Mouse (Mus musculus) midbrain, embryonic 12.5 days (tissue): Measurements from ENCODE around the gene Def8. TPM values are rescaled to one million over a fixed set of nuclear protein-coding genes. Genes with fewer than 3 reads are reported as not detected.
A peak's percentile ranks its signal among the peaks of the same experiment; 100 is the strongest.
"Not testable (repeated sequence)": the region's sequence is repeated elsewhere in the genome, so short reads cannot be mapped to it uniquely, and the experiment has no call there.

Experiments used
- ATAC-seq: fragments of 200-750 bp; cut with Nextera tagmentation; 2 replicates; pipeline ENCODE4 v1.8.0; 2017; ENCODE audit warnings: low read depth, moderate TSS enrichment, moderate library complexity; ENCODE audit not compliant: low FRiP score
- H3K27ac ChIP-seq: fragments of 300-500 bp; sonication (generic); replicated peaks from 2 replicates; pipeline ENCODE4 v1.5.1; 2016; ENCODE audit warnings: mild to moderate bottlenecking
- H3K27me3 ChIP-seq: fragments of 300-500 bp; sonication (generic); 2 replicates; pipeline ENCODE4 v1.6.1; 2016; ENCODE audit warnings: mild to moderate bottlenecking
- H3K36me3 ChIP-seq: fragments of 300-500 bp; sonication (generic); 2 replicates; pipeline ENCODE4 v1.6.1; 2016
- H3K4me1 ChIP-seq: fragments of 300-500 bp; sonication (generic); 2 replicates; pipeline ENCODE4 v1.6.1; 2016
- H3K4me2 ChIP-seq: fragments of 300-500 bp; sonication (generic); replicated peaks from 2 replicates; pipeline ENCODE4 v1.6.1; 2016; ENCODE audit warnings: mild to moderate bottlenecking, moderate library complexity
- H3K4me3 ChIP-seq: fragments of 300-500 bp; sonication (generic); 2 replicates; pipeline ENCODE4 v1.5.1; 2016; ENCODE audit warnings: mild to moderate bottlenecking
- H3K9ac ChIP-seq: fragments of 300-500 bp; sonication (generic); replicated peaks from 2 replicates; pipeline ENCODE4 v1.6.1; 2016; ENCODE audit warnings: mild to moderate bottlenecking, moderate library complexity
- H3K9me3 ChIP-seq: fragments of 300-500 bp; sonication (generic); 2 replicates; pipeline ENCODE4 v1.6.1; 2016; ENCODE audit warnings: mild to moderate bottlenecking
- WGBS: fragments of 180-500 bp; shearing (Covaris S2); methylation state at CpG from one replicate; pipeline ENCODE4 v1.1.7; 2016; 5-methylcytosine and 5-hydroxymethylcytosine counted together
- polyA plus RNA-seq: library from polyadenylated mRNA; unstranded; fragments of >200 nt; fragmentation: Nextera tagmentation; extraction: Ambion mirVana; gene quantifications from 2 replicates; pipeline ENCODE4 v1.2.1, GENCODE M21; 2016

The Def8 gene
- polyA plus RNA-seq, 1 experiment from 2014 or later: 44.0 TPM

DNA sequence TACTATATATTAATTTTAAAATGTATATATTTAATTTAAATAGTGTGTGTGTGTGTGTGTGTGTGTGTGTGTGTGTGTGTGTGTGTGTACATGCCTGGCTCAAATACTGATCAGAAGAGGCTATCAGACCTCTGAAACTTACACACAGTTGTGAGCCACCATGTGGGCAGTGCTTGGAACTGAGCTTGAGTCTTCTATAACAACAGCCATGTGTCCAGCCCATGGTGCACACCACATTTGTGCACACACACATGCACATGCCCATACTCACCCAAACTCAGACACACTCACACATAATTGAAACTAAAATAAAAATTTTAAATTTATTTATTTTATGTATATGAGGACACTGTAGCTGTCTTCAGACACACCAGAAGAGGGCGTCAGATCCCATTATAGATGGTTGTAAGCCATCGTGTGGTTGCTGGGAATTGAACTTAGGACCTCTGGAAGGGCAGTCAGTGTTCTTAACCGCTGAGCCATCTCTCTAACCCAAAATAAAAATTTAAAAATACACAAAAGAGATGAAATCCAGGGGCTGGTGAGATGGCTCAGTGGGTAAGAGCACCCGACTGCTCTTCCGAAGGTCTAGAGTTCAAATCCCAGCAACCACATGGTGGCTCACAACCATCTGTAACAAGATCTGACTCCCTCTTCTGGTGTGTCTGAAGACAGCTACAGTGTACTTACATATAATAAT, 8.2 kb upstream of the Def8 start:
- Histone ChIP-seq H3K4me3 (peak overlapping the region; percentile 92), H3K4me1 (peaks cover 35% of the 10 kb centered on the region), H3K36me3 (peaks cover 26% of the 10 kb centered on the region), H3K4me2 (peak overlapping the region; percentile 68)
- 84% methylated on average over 5 of the region's 5 CpGs for WGBS
- ATAC-seq, H3K27me3 ChIP-seq, H3K9ac ChIP-seq, H3K9me3 ChIP-seq, H3K27ac ChIP-seq: not testable (repeated sequence)

DNA sequence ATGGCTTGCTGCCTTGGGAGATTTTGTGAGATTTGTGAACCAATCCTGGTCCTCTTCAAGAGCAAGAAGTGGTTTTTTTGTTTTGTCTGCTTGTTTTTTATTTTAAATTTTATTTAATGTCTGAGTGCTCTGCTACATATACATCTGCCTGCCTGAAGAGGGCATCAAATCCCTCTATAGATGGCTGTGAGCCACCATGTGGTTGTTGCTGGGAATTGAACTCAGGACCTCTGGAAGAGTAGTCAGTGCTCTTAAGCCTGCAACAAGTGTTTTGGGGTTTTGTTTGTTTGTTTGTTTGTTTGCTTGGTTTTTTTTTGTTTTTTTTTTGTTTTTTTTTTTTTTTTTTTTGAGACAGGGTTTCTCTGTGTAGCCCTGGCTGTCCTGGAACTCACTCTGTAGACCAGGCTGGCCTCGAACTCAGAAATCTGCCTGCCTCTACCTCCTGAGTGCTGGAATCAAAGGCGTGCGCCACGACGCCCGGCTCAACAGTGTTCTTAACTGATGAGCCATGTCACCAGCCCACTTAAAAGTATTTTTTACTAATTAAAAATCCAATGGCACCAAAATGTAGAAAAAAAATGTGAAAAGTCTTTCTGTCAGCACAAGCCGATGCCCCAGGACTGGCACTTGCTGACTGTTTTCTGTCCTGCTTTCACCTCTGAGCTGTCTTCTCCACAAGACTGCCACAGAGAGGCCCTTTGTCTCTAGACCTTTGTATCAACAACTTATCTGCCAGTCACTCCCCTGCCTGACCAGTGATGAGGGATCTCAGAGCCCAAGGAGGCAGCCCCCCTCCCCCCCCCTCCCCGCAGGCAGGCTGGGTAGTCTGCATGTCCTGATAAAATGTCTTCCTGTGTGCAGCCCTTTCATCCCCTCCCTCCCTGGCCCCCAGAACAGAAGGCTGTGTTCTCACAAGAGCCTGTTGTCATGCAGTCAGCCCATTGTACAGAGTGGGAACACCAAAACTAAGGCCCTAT, 7.1 kb upstream of the Def8 start:
- no peak overlapping the region for H3K27ac ChIP-seq

DNA sequence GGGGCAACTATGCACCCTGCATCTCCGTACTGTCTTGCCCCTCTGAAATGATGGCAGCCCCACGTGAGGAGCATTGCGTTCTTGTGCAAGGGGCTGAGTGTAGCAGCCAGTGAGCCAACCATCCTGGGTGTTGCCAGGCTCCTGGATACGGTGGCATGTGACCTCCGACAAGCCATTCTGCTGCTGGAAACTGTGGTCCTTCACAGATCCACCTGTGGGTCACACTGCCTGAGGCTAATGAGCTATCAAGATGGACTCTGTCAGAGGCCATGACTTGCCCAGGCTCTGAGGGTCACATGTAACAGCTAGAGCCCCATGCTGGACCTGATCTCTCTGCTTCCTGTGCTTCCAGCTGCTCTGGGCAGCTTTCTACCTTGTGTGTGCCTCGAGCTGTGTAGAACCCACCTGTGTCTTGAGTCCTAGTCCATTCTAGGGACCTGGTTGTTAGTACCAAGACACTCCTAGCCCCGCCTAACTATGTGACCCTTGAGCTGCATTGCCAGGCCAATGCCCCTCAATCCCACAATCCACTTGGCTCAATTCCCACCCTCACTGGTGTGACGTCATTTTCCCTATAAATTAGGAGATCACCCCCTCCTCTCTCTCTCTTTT, 6.3 kb upstream of the Def8 start:
- Histone ChIP-seq H3K36me3 (peaks cover 43% of the 10 kb centered on the region), H3K27me3 (no peaks in the 10 kb centered on the region), H3K4me1 (peaks cover 30% of the 10 kb centered on the region), H3K27ac (no peak overlapping the region), H3K4me3 (no peak overlapping the region), H3K9me3 (no peaks in the 10 kb centered on the region), H3K9ac (no peak overlapping the region), H3K4me2 (peak overlapping the region; percentile 68)
- ATAC-seq: no peak
- 86% methylated on average over 8 of the region's 8 CpGs for whole genome bisulfite sequencing

More for the DNA sequence above, 7.1 kb upstream of the Def8 start:
- no peaks in the 10 kb centered on the region for H3K9me3 ChIP-seq
- H3K4me2 ChIP-seq: peak overlapping the region; percentile 68
- ATAC-seq: no peak
- H3K36me3 ChIP-seq: peaks cover 37% of the 10 kb centered on the region
- peak overlapping the region; percentile 12; the same call in 1 of the 2 replicates for H3K4me3 ChIP-seq
- WGBS: 85% methylated on average over 8 of the region's 8 CpGs
- H3K4me1 ChIP-seq: peaks cover 29% of the 10 kb centered on the region
- H3K27me3 ChIP-seq: no peaks in the 10 kb centered on the region
- no peak overlapping the region for H3K9ac ChIP-seq

DNA sequence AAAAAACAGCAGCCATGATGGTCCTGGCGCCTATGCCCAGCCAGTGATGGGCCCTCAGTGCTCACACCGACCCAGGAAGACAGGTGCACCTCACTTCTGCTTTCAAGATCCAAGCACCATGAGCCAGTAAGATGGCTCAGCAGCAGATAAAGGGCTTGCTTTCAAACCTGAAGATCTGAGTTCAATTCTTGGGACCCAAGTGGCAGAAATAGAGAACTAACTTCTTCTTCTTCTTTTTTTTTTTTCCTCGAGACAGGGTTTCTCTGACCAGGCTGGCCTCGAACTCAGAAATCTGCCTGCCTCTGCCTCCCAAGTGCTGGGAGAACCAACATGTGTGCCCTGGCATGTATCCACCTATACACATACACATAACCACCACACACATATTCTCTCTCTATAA, 3.6 kb upstream of the Def8 start:
- no peak overlapping the region for H3K4me2 ChIP-seq
- H3K4me1 ChIP-seq: peaks cover 20% of the 10 kb centered on the region
- no peak overlapping the region for H3K4me3 ChIP-seq
- no peaks in the 10 kb centered on the region for H3K27me3 ChIP-seq
- H3K9ac ChIP-seq: no peak overlapping the region
- no peak for ATAC-seq
- no peaks in the 10 kb centered on the region for H3K9me3 ChIP-seq
- H3K27ac ChIP-seq: no peak overlapping the region
- peaks cover 54% of the 10 kb centered on the region for H3K36me3 ChIP-seq
- 95% methylated on average over 4 of the region's 4 CpGs for WGBS

DNA sequence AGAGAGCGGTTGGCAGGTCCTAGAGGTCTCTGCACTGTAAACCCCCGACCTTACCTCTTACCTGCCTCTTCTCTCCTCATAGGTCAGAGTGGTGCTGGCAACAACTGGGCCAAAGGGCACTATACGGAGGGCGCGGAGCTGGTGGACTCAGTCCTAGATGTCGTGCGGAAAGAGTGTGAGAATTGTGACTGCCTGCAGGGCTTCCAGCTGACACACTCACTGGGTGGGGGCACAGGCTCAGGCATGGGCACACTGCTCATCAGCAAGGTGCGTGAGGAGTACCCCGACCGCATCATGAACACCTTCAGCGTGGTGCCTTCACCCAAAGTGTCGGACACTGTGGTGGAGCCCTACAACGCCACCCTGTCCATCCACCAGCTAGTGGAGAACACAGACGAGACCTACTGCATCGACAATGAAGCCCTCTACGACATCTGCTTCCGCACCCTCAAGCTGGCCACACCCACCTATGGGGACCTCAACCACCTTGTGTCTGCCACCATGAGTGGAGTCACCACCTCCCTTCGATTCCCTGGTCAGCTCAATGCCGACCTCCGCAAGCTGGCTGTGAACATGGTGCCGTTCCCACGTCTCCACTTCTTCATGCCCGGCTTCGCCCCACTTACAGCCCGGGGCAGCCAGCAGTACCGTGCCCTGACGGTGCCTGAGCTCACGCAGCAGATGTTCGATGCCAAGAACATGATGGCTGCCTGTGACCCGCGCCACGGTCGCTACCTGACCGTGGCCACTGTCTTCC, 2.6 kb upstream of the Def8 start:
- Histone ChIP-seq H3K4me3 (no peak overlapping the region), H3K27me3 (no peaks in the 10 kb centered on the region), H3K27ac (no peak overlapping the region), H3K9me3 (no peaks in the 10 kb centered on the region), H3K9ac (no peak overlapping the region), H3K4me1 (peaks cover 20% of the 10 kb centered on the region), H3K36me3 (peaks cover 54% of the 10 kb centered on the region), H3K4me2 (no peak overlapping the region)
- no peak for ATAC-seq
- WGBS: 96% methylated on average over 34 of the region's 34 CpGs

DNA sequence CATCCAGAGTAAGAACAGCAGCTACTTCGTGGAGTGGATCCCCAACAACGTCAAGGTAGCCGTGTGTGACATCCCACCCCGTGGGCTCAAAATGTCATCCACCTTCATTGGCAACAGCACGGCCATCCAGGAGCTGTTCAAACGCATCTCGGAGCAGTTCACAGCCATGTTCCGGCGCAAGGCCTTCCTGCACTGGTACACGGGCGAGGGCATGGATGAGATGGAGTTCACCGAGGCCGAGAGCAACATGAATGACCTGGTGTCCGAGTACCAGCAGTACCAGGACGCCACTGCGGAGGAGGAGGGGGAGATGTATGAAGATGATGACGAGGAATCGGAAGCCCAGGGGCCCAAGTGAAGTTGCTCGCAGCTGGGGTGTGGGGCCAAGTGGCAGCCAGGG, 2.0 kb upstream of the Def8 start:
- H3K4me3 ChIP-seq: no peak overlapping the region
- 0 out of 2 replicates have a peak, but pooled peaks cover under 1% of the 10 kb centered on the region for H3K9me3 ChIP-seq
- H3K9ac ChIP-seq: no peak overlapping the region
- H3K36me3 ChIP-seq: peaks cover 54% of the 10 kb centered on the region
- no peak for ATAC-seq
- WGBS: 91% methylated on average over 19 of the region's 19 CpGs
- H3K4me1 ChIP-seq: peaks cover 16% of the 10 kb centered on the region
- no peaks in the 10 kb centered on the region for H3K27me3 ChIP-seq
- no peak overlapping the region for H3K4me2 ChIP-seq
- H3K27ac ChIP-seq: no peak overlapping the region

DNA sequence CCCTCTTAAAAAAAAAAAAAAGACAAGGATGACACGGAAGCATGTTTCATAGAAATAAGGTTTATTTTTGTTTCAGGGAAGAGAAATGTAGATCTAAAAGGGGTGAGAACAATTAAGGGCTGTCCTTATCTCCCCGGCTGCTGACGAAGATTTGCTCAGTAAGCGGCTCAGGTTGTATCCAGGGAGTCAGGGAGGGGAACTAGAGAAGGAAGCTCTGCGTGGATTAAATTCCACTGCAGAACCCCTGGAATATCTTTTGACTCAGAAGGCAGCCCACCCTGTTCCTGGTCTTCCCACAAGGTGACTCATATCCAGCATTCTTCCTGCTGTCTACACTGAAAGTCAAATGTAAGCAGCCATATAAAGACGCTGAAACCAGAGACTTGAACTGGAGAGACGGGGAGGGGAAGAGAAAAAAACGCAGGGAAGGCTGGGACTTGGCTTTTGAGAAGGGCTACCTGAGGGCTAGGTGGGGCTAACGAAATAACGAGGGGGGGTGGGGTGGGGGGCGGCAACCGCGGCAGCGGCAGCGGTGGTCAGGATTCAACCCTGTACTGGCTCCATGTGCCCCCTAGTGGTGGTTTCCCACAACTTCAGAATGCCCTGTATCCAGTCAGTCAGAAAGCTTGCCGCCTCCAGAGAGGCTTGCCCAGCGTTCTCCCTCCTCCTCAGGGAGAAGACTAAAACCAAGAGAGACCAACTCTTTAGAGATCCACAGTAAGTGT, 1.1 kb upstream of the Def8 start:
- Histone ChIP-seq H3K27me3 (no peaks in the 10 kb centered on the region), H3K4me2 (peak overlapping the region; percentile 29; the same call in 1 of the 2 replicates), H3K4me1 (peaks cover 8% of the 10 kb centered on the region; the same call in 1 of the 2 replicates), H3K27ac (0 out of 2 replicates have a peak overlapping the region, but pooled peaks have one; percentile 10), H3K36me3 (peaks cover 54% of the 10 kb centered on the region), H3K4me3 (no peak overlapping the region), H3K9me3 (peaks cover 10% of the 10 kb centered on the region; the same call in 1 of the 2 replicates), H3K9ac (no peak overlapping the region)
- WGBS: 20% methylated on average over 16 of the region's 17 CpGs
- ATAC-seq: peak; percentile 60

DNA sequence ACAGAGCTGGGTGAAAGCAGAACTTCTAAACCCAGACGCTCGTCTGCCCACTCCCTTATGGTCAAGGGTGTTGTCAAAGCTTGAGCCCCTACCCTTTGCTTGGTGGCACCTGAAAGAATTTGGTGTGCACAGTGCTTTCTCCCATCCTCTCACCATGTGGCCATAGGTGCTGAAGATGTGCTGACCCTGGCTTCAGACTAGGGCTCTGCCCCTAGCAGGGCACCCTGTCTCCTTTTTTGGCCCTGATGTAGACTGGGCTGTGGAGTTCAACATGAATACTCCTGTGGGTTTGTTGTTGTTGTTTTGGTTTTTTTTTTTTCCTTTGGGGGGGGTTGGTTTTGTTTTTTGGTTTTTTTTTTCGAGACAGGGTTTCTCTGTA, 557 bp upstream of the Def8 start:
- Histone ChIP-seq H3K9ac (no peak overlapping the region), H3K4me2 (peak overlapping the region; percentile 29; the same call in 1 of the 2 replicates), H3K36me3 (peaks cover 52% of the 10 kb centered on the region), H3K27ac (0 out of 2 replicates have a peak overlapping the region, but pooled peaks have one; percentile 10), H3K9me3 (peaks cover 15% of the 10 kb centered on the region), H3K27me3 (no peaks in the 10 kb centered on the region), H3K4me3 (no peak overlapping the region), H3K4me1 (peaks cover 6% of the 10 kb centered on the region; the same call in 1 of the 2 replicates)
- 20% methylated on average over 3 of the region's 3 CpGs for WGBS
- peak; percentile 44 for ATAC-seq

DNA sequence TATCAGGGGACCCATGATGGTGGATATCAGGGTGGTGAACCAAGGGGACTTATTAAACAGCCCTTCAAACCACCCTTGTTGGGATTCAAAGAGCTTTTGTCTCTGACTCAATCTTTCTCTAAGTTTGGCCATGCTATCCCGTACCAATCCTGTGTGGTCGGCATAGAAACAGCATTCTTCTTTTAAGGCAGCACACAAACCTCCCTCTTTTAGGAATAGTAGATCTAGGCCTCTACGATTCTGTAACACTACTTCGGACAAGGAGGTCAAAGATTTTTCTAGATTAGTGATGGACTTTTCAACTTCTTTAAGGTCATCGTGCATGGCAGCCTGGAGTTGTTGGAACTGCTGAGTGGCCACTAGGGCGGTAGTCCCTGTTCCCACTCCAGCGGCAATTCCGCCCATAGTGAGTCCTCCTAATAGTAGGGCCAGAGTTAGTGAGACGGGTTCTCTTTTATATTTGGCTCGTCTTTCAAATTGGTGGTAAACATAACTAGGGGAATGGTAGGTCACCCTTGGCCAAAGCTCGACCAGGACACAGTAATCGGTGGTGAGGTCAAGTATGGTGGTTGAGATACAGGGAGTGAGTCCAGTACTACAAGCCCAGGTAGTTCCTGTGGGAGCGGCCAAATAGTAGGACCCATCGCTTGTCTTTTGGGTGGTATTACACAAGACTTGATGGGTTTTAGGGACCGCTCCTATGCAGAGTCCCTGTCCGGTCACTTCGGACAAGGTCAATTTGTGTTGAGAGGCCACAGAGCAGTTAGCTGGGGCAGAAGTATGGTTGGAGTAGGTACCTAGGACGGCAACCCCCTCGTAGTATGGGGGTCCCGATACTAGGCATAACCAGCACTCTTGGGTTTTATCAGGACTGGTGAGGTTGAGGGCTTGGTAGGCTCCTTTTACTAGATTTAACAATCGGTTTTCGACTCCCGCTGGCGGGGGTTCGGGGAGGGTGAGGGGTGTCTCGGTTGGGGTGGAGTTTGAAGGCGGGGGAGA, 3.5 kb downstream of the Def8 start:
- no peak overlapping the region for H3K4me2 ChIP-seq
- peaks cover 45% of the 10 kb centered on the region for H3K9me3 ChIP-seq
- H3K36me3 ChIP-seq: peaks cover 12% of the 10 kb centered on the region; the same call in 1 of the 2 replicates
- 96% methylated on average over 27 of the region's 27 CpGs for WGBS
- H3K4me3 ChIP-seq: no peak overlapping the region
- peaks cover 6% of the 10 kb centered on the region; the same call in 1 of the 2 replicates for H3K4me1 ChIP-seq
- ATAC-seq: no peak
- no peak overlapping the region for H3K9ac ChIP-seq
- H3K27me3 ChIP-seq: no peaks in the 10 kb centered on the region
- no peak overlapping the region for H3K27ac ChIP-seq
